Mouse (Mus musculus): ENCODE data around the gene Vmn2r9.

DNA sequence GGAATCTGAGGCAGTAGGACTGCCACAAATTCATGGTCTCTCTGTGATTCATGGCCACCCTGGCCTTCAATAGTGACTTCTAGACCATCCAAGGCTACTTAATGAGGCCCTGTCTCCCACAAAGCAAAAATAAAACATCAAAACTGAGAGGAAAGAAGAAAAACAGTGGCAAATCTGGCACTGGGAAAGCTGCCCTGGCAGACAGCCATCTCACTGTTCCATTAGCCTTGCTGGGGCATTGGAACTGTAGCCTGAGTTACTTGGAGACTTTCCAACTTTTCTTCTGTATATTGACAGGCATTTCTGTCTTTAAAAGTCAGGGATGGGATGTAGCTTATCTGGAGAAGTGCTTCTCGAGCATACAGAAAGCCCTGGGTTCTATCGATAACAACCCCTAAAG, 29.1 kb downstream of the Vmn2r9 start:
- TF ChIP-seq CTCF (IDR thresholded peaks at IDR 0.05; ENCODE audit: low read depth) (no peak), EP300 (IDR thresholded peaks at IDR 0.05; ENCODE audit: low read depth) (no peak)

Measured in liver, postnatal 0 days (tissue).